Mouse (Mus musculus): ENCODE measurements around the gene Aldh3a2. TPM values are rescaled to one million over a fixed set of nuclear protein-coding genes. Genes with fewer than 3 reads are reported as not detected.

Aldh3a2 gene
- polyA plus RNA-seq, 1 experiment from 2014 or later, result 30.2 TPM

DNA sequence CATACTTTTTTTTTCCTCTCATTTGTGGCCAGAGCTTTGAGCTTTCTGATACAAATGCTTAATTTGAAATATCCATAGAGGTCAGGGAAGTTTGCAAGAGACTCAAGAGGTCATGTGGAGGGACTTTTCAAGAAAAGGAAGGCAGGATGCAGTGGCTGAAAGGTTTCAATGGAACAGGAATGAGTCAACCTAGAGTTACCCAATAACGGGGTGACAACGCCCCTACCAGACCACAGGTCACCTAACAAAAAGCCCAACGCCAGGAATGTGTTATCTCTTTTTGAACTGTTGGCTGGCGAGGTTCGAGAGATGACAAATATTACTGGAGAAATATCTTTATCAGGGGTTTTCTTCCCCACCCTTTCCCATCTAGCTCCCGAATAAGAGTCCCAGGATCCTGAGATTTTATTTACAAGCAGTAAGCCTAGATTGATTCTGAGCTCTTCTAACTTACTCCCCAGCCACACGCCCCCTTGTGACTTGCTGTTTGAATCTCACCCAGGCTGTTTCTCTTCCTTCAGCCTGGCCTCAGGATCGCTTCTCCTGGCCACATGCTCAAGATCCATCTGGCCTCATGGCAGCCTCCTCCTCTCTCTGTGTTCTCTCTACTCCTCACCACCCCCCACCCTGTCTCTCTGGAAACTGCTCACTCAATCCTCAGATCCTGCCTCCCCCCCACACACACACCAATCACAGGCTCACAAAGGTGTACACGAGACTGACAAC, 46.9 kb downstream of the Aldh3a2 start:
- WGBS, result 73% methylated on average over 9 of the region's 9 CpGs
- H3K9me3 ChIP-seq (ENCODE audit: control insufficient read depth, low read length), result no peaks in the 10 kb centered on the region
- H3K4me1 ChIP-seq (ENCODE audit: control insufficient read depth, insufficient read depth, low read length), result no peaks in the 10 kb centered on the region
- ATAC-seq (ENCODE audit: low FRiP score, low TSS enrichment), result no peak
- no peak overlapping the region for H3K4me2 ChIP-seq (ENCODE audit: low read length)
- no peak overlapping the region for H3K4me3 ChIP-seq (replicated peaks; ENCODE audit: low read depth, low read length)
- no peaks in the 10 kb centered on the region for H3K27me3 ChIP-seq (ENCODE audit: control insufficient read depth, insufficient read depth, low read length)
- no peaks in the 10 kb centered on the region for H3K36me3 ChIP-seq (ENCODE audit: control insufficient read depth, insufficient read depth, low read length)
- H3K9ac ChIP-seq (replicated peaks; ENCODE audit: low read length), result no peak overlapping the region
- no peak overlapping the region for H3K27ac ChIP-seq (replicated peaks; ENCODE audit: low read depth, low read length)
- DNase-seq, result no peak

DNA sequence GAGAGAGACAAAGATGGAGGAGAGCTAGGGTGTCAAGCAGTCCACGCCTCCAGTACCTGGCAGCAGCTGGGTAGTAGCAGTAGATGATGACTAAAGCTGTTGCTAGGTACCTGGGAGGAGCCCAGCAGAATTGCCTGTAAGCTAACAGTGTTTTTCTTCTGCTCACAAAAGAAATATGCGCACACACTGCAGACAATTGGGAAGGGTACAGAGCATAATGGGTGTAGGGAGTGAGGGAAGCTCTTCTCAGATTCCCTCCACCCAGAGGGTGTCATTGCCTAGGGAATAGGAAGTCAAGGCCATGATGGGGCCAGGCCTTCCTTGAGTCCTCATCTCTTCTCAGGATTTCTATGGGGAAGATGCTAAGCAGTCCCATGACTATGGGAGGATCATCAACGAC, 51.3 kb downstream of the Aldh3a2 start:
- H3K4me3 ChIP-seq (replicated peaks; ENCODE audit: low read depth, low read length), result no peak overlapping the region
- H3K4me2 ChIP-seq (ENCODE audit: low read length), result no peak overlapping the region
- no peak for DNase-seq
- ATAC-seq (ENCODE audit: low FRiP score, low TSS enrichment), result no peak
- H3K9ac ChIP-seq (replicated peaks; ENCODE audit: low read length), result no peak overlapping the region
- WGBS, result 82% methylated on average over 3 of the region's 3 CpGs
- H3K27ac ChIP-seq (replicated peaks; ENCODE audit: low read depth, low read length), result no peak overlapping the region
- no peaks in the 10 kb centered on the region for H3K36me3 ChIP-seq (ENCODE audit: control insufficient read depth, insufficient read depth, low read length)
- no peaks in the 10 kb centered on the region for H3K27me3 ChIP-seq (ENCODE audit: control insufficient read depth, insufficient read depth, low read length)
- H3K9me3 ChIP-seq (ENCODE audit: control insufficient read depth, low read length), result no peaks in the 10 kb centered on the region
- no peaks in the 10 kb centered on the region for H3K4me1 ChIP-seq (ENCODE audit: control insufficient read depth, insufficient read depth, low read length)

DNA sequence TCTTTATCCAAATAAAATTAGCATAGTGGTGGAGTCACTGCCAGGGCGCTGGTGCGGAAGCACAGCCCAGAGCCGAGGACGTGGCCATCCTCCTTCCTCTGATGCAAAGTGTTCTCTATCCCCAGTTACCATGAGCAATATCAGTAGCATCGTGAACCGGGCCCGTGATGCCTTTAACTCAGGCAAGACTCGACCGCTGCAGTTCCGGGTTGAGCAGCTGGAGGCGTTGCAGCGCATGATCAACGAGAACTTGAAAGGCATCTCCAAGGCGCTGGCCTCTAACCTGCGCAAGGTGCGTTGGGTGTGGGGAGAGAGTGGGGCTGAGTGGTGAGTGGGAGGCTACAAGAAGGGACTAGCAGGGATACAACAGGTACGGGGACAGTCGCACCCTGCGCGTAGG, 55.2 kb downstream of the Aldh3a2 start:
- no peaks in the 10 kb centered on the region for H3K4me1 ChIP-seq (ENCODE audit: control insufficient read depth, insufficient read depth, low read length)
- no peak overlapping the region for H3K4me2 ChIP-seq (ENCODE audit: low read length)
- H3K9ac ChIP-seq (replicated peaks; ENCODE audit: low read length), result no peak overlapping the region
- no peaks in the 10 kb centered on the region for H3K9me3 ChIP-seq (ENCODE audit: control insufficient read depth, low read length)
- H3K36me3 ChIP-seq (ENCODE audit: control insufficient read depth, insufficient read depth, low read length), result no peaks in the 10 kb centered on the region
- H3K4me3 ChIP-seq (replicated peaks; ENCODE audit: low read depth, low read length), result no peak overlapping the region
- H3K27me3 ChIP-seq (ENCODE audit: control insufficient read depth, insufficient read depth, low read length), result no peaks in the 10 kb centered on the region
- 41% methylated on average over 20 of the region's 20 CpGs for WGBS
- H3K27ac ChIP-seq (replicated peaks; ENCODE audit: low read depth, low read length), result no peak overlapping the region
- ATAC-seq (ENCODE audit: low FRiP score, low TSS enrichment), result no peak
- DNase-seq, result no peak

DNA sequence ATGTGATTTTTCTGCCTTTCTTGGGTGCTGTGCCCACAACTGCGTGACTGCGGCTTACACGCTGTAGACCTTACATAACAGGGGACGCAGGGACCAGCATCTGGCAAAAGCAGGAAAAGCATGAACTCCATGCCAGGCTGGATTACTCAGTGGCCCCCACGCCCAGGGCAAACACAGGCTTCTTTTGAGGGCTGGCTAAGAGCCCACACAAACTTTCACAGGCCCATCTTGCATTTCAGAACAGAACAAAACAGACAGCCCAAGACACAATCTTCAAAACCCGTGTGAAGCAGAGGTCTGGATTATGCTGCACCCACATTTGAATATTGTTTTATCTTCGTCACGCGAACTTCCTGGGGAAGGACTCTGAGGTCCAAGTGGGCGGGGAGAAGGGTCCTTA, 58.9 kb downstream of the Aldh3a2 start:
- H3K27me3 ChIP-seq (ENCODE audit: control insufficient read depth, insufficient read depth, low read length), result no peaks in the 10 kb centered on the region
- no peak overlapping the region for H3K9ac ChIP-seq (replicated peaks; ENCODE audit: low read length)
- H3K36me3 ChIP-seq (ENCODE audit: control insufficient read depth, insufficient read depth, low read length), result no peaks in the 10 kb centered on the region
- H3K4me1 ChIP-seq (ENCODE audit: control insufficient read depth, insufficient read depth, low read length), result no peaks in the 10 kb centered on the region
- 77% methylated on average over 10 of the region's 10 CpGs for WGBS
- H3K4me2 ChIP-seq (ENCODE audit: low read length), result no peak overlapping the region
- DNase-seq (no peak), ATAC-seq (ENCODE audit: low FRiP score, low TSS enrichment) (no peak)
- no peak overlapping the region for H3K4me3 ChIP-seq (replicated peaks; ENCODE audit: low read depth, low read length)
- H3K27ac ChIP-seq (replicated peaks; ENCODE audit: low read depth, low read length), result no peak overlapping the region
- no peaks in the 10 kb centered on the region for H3K9me3 ChIP-seq (ENCODE audit: control insufficient read depth, low read length)

DNA sequence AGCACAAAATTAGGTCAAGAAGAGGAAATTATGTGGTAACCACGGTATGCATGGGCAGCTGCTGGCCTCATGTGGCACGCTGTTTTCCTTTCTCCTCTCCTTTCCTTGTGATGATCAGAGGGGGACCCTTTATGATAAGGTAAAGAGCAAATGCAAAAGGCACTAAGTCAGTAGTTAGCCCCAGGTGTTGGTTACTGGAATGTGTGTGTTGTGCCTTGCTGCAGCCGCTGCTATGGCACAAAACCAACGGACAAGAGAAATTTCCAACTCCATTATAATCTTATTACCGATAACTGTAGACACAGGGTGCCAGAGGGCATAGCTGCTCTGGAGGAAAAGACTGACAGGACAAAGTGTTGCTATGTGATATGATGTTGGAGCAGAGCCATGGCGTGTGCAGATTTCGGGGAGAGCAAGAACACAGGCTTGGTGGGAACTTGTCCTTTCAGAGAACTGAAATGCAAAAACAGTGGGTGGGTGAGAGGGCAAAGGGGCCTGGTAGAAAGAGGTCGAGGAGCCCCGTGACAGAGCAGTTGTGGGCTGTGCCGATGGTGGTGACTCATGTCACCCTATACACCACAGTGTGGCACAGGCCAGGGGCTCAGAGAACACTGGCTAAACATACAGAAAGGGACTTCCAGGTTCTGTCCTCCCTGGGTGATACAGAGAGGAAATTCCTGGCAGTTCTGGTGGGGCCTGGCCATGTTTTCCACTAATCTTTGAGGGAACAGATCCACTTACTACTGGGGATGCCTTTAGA, 59.6 kb downstream of the Aldh3a2 start, which contains the start of gene Aldh3a1:
Gene Aldh3a1 (plus strand): TSS at position 51 of the 760 bp plus-strand sequence.
- no peak for DNase-seq
- Histone ChIP-seq H3K27me3 (ENCODE audit: control insufficient read depth, insufficient read depth, low read length) (no peaks in the 10 kb centered on the region), H3K4me3 (replicated peaks; ENCODE audit: low read depth, low read length) (no peak within 1 kb of the TSS), H3K9me3 (ENCODE audit: control insufficient read depth, low read length) (no peaks in the 10 kb centered on the region), H3K9ac (replicated peaks; ENCODE audit: low read length) (no peak within 1 kb of the TSS), H3K4me2 (ENCODE audit: low read length) (no peak within 1 kb of the TSS), H3K36me3 (ENCODE audit: control insufficient read depth, insufficient read depth, low read length) (no peaks in the 10 kb centered on the region), H3K4me1 (ENCODE audit: control insufficient read depth, insufficient read depth, low read length) (no peaks in the 10 kb centered on the region), H3K27ac (replicated peaks; ENCODE audit: low read depth, low read length) (no peak within 1 kb of the TSS)
- ATAC-seq (ENCODE audit: low FRiP score, low TSS enrichment), result no peak
- WGBS, result 74% methylated on average over 10 of the region's 10 CpGs

DNA sequence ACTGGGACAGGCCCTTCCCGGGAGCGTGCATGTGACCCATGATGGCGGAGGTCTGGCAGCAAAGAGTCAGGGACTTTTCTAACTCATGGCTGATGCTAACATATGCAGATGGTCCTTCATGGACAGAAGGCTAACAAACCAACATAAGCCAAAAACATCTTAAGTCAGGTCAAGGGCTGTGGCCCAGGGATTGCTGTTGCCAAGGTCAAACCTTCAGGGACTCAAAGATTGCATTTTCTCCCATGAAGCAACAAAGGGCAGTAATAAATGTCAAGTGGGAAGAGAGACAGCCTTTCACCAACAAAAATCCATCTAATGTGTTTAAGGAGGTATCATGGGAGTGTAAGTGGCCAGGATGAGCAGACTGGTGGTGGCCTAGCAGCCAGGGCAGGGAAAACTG, 61.1 kb downstream of the Aldh3a2 start:
- DNase-seq, result no peak
- ATAC-seq (ENCODE audit: low FRiP score, low TSS enrichment), result no peak
- no peak overlapping the region for H3K4me2 ChIP-seq (ENCODE audit: low read length)
- no peaks in the 10 kb centered on the region for H3K27me3 ChIP-seq (ENCODE audit: control insufficient read depth, insufficient read depth, low read length)
- H3K36me3 ChIP-seq (ENCODE audit: control insufficient read depth, insufficient read depth, low read length), result no peaks in the 10 kb centered on the region
- no peak overlapping the region for H3K9ac ChIP-seq (replicated peaks; ENCODE audit: low read length)
- H3K9me3 ChIP-seq (ENCODE audit: control insufficient read depth, low read length), result no peaks in the 10 kb centered on the region
- 94% methylated on average over 3 of the region's 3 CpGs for WGBS
- no peaks in the 10 kb centered on the region for H3K4me1 ChIP-seq (ENCODE audit: control insufficient read depth, insufficient read depth, low read length)
- H3K27ac ChIP-seq (replicated peaks; ENCODE audit: low read depth, low read length), result no peak overlapping the region
- no peak overlapping the region for H3K4me3 ChIP-seq (replicated peaks; ENCODE audit: low read depth, low read length)

DNA sequence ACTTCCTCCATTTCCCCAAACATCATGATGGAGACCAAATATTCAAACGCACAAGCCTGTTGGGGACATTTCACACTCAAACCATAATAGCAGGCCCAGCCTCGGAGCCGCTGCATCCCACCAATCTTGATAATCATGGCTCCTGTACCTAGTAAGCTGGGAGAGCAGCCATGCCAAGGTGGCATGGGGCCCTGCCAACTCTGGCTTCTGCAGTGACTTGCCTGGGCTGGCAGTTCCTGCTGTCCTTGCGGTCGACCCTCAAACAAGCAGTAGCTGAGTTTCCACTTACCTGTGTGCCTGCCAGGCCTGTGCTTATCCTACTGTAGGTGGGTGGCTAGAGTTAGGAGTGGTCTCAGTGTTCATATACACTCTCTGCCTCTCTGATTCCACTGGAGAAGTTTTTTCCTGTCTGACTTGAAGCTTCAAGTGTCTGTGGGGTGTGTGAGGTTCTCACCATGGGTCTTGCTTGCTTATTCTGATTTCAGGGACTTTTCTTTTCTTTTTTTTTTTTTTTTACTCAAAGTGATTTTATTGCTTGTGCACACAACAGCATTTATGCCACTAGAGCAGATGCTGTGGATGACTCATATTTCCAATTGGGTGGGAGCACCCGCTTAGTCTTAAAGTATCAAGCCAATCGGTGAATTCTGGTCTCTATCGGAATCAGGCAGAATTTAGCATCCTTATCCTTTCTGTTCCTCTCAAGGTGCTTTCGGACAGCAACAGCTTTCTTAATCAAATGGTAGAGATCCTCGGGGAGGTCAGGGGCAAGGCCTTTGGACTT, 61.9 kb downstream of the Aldh3a2 start:
- Histone ChIP-seq H3K4me2 (ENCODE audit: low read length) (no peak overlapping the region), H3K4me1 (ENCODE audit: control insufficient read depth, insufficient read depth, low read length) (no peaks in the 10 kb centered on the region), H3K4me3 (replicated peaks; ENCODE audit: low read depth, low read length) (no peak overlapping the region), H3K9ac (replicated peaks; ENCODE audit: low read length) (no peak overlapping the region), H3K36me3 (ENCODE audit: control insufficient read depth, insufficient read depth, low read length) (no peaks in the 10 kb centered on the region), H3K27me3 (ENCODE audit: control insufficient read depth, insufficient read depth, low read length) (no peaks in the 10 kb centered on the region), H3K27ac (replicated peaks; ENCODE audit: low read depth, low read length) (no peak overlapping the region), H3K9me3 (ENCODE audit: control insufficient read depth, low read length) (no peaks in the 10 kb centered on the region)
- 97% methylated on average over 9 of the region's 10 CpGs for WGBS
- no peak for ATAC-seq (ENCODE audit: low FRiP score, low TSS enrichment)
- no peak for DNase-seq

DNA sequence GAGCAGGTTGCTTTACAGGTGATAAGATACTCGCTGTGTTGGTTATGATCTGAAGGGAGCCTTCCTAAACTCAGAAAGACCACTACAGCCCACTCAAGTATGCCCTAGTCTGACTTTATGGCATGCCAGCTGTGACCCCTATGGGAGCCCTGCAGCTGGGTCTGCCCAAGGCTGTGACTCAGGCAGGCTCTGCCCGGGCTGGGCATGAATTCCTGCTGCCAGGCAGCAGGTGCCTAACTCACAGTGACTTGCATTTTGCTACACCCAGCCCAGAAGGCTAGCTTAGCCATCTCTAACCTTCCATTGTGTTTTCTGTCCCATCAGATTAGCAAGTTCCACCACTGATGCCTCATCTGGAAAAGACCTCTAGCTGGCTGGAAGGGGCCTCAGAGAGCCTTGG, 64.5 kb downstream of the Aldh3a2 start:
- 71% methylated on average over 2 of the region's 2 CpGs for WGBS
- Histone ChIP-seq H3K4me3 (replicated peaks; ENCODE audit: low read depth, low read length) (no peak overlapping the region), H3K9ac (replicated peaks; ENCODE audit: low read length) (no peak overlapping the region), H3K9me3 (ENCODE audit: control insufficient read depth, low read length) (no peaks in the 10 kb centered on the region), H3K4me2 (ENCODE audit: low read length) (no peak overlapping the region), H3K27ac (replicated peaks; ENCODE audit: low read depth, low read length) (no peak overlapping the region), H3K4me1 (ENCODE audit: control insufficient read depth, insufficient read depth, low read length) (no peaks in the 10 kb centered on the region), H3K27me3 (ENCODE audit: control insufficient read depth, insufficient read depth, low read length) (no peaks in the 10 kb centered on the region), H3K36me3 (ENCODE audit: control insufficient read depth, insufficient read depth, low read length) (no peaks in the 10 kb centered on the region)
- no peak for ATAC-seq (ENCODE audit: low FRiP score, low TSS enrichment)
- no peak for DNase-seq

Measured in midbrain, embryonic 14.5 days (tissue).